24 mouse cellular contexts compared by ENCODE assay signal in the genomic region with DNA sequence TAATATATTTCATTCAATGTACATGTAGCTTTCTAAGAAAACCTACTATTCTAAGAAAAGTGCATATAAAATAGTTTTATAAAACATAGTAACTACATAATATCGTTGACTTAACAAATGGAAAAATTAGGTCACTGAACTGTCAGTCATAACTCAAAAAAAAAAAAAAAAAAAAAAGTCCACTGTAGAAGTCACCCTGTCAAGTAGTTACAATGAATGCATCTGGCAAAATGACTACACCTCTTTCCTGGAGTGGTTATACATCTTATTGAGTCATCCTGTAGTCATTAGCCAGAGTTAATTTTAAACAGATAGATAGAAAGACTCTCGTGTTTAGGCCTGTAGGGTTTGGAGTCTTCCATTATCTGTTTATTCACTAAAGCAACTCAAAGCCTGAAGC.
A peak's percentile ranks its signal among the peaks of the same experiment; 100 is the strongest.
DNase-seq lines count a peak whose midpoint lies in the region; ATAC-seq and TF ChIP-seq lines count a peak whose summit lies in the region.
"Had no signal": no experiment of that assay in that cellular context is flagged by ENCODE, and none has a peak within 500 bp of the region (broad histone marks: within the 10 kb centered on the region; RNA-seq: fewer than 3 reads in every experiment).

No protein-coding gene starts in this region.

- no peak overlapping the region for H3K4me3 ChIP-seq in MEL (ENCODE audit: control insufficient read depth in 1 of 2, insufficient read depth in 1 of 2, low read depth in 2 of 2, low read length in 2 of 2)
- H3K4me3 ChIP-seq in layer of hippocampus, adult 2 months = no peak overlapping the region
- H3K4me3 ChIP-seq: embryonic facial prominence, embryonic 13.5 days; embryonic facial prominence, embryonic 15.5 days; erythroblast, embryonic 14.5 days; forebrain, embryonic 10.5 days; forebrain, embryonic 12.5 days had no signal

- POLR2A ChIA-PET in Patski (lab: Charles Lee) = interaction anchor here (0.7 kb wide), 1 partner anchor 583 kb away, joined by 3 read pairs; no protein-coding TSS in a partner anchor

- DNase-seq in 3T3-L1 (ENCODE audit: low read depth, low spot score) = peak; percentile 60
- DNase-seq in 416B (ENCODE audit: low read depth) = peak; percentile 40
- no peak for DNase-seq in MEL (ENCODE audit: low read depth, low spot score)
- DNase-seq in Patski (ENCODE audit: low read depth, low spot score) = peak; percentile 4
- DNase-seq in cerebellum, postnatal 10 days = no peak
- DNase-seq in layer of hippocampus, adult 2 months (ENCODE audit: low spot score in 2 of 2) = no peak
- DNase-seq in ovary, adult 18-20 months (ENCODE audit: low spot score) = no peak
- DNase-seq: adrenal gland, adult 2 months; adrenal gland, postnatal 10 days; adrenal gland, postnatal 25 days; cerebellum, adult 11 months; cerebellum, adult 18-20 months; cerebellum, adult 8-10 months; cerebellum, adult 9-11 months; cerebellum, postnatal 25 days; embryo, embryonic 11 days had no signal

- TF ChIP-seq CTCF in MEL (IDR thresholded peaks at IDR 0.05 in 2 of 3, conservative IDR thresholded peaks at IDR 0.05 in 1 of 3; ENCODE audit: control insufficient read depth in 1 of 3, insufficient read depth in 1 of 3, low read depth in 2 of 3, low read length in 3 of 3, poor library complexity in 1 of 3, severe bottlenecking in 1 of 3) (no peak), Patski (IDR thresholded peaks at IDR 0.05) (no peak)
- no peak for TF ChIP-seq CTCF in layer of hippocampus, adult 2 months (conservative IDR thresholded peaks at IDR 0.05)

- no peak overlapping the region for H3K9ac ChIP-seq in MEL (ENCODE audit: control insufficient read depth, low read depth, low read length, poor library complexity, severe bottlenecking)
- H3K9ac ChIP-seq: embryonic facial prominence, embryonic 13.5 days; embryonic facial prominence, embryonic 15.5 days; forebrain, embryonic 12.5 days had no signal

- no peak for TF ChIP-seq EP300 in MEL (IDR thresholded peaks at IDR 0.05; ENCODE audit: low read depth in 1 of 2, low read length in 2 of 2)

- no peaks in the 10 kb centered on the region for H3K4me1 ChIP-seq in MEL (ENCODE audit: control insufficient read depth in 1 of 2, insufficient read depth in 2 of 2, low read length in 2 of 2)

- ATAC-seq in Patski = no peak
- ATAC-seq: forebrain, embryonic 14.5 days; forebrain, embryonic 16.5 days had no signal

- no peak for TF ChIP-seq POLR2A in MEL (IDR thresholded peaks at IDR 0.05; ENCODE audit: control insufficient read depth in 1 of 2, insufficient read depth in 1 of 2, low read depth in 1 of 2, low read length in 2 of 2, poor library complexity in 1 of 2)

- H3K27me3 ChIP-seq in MEL (ENCODE audit: control insufficient read depth in 1 of 2, insufficient read depth in 2 of 2, low read length in 2 of 2) = no peaks in the 10 kb centered on the region
- no peaks in the 10 kb centered on the region for H3K27me3 ChIP-seq in Patski
- H3K27me3 ChIP-seq: embryonic facial prominence, embryonic 13.5 days; embryonic facial prominence, embryonic 15.5 days; forebrain, embryonic 12.5 days had no signal

- no peak for TF ChIP-seq RAD21 in MEL (IDR thresholded peaks at IDR 0.05; ENCODE audit: low read depth, low read length)

- in situ Hi-C loops in Patski (cut with MboI; ENCODE audit: low pct_unique_long_range_greater_than_20kb) = no loop called here

- H3K36me3 ChIP-seq in MEL (ENCODE audit: control insufficient read depth in 1 of 2, insufficient read depth in 2 of 2, low read length in 2 of 2) = peaks cover 0 to 2% of the 10 kb centered on the region in 2 experiments; a peak in 2 of 4 replicates
- H3K36me3 ChIP-seq: embryonic facial prominence, embryonic 13.5 days; embryonic facial prominence, embryonic 15.5 days; forebrain, embryonic 12.5 days had no signal

- no peaks in the 10 kb centered on the region for H3K79me2 ChIP-seq in MEL (ENCODE audit: control insufficient read depth, insufficient read depth, low read length, poor library complexity)

- CTCF ChIA-PET in Patski (lab: Charles Lee) = interaction anchor here (1.3 kb wide), 1 partner anchor 73 kb away, joined by 3 read pairs; no protein-coding TSS in a partner anchor

- H3K27ac ChIP-seq in MEL (ENCODE audit: control insufficient read depth, low read depth, low read length) = no peak overlapping the region
- H3K27ac ChIP-seq in layer of hippocampus, adult 2 months = no peak overlapping the region
- H3K27ac ChIP-seq: embryonic facial prominence, embryonic 13.5 days; embryonic facial prominence, embryonic 15.5 days; forebrain, embryonic 10.5 days; forebrain, embryonic 12.5 days had no signal

- no peaks in the 10 kb centered on the region for H3K9me3 ChIP-seq in MEL (replicated peaks; ENCODE audit: insufficient read depth, low read length)
- H3K9me3 ChIP-seq: embryonic facial prominence, embryonic 13.5 days; embryonic facial prominence, embryonic 15.5 days; forebrain, embryonic 12.5 days; G1E had no signal

TF ChIP-seq in MEL, 35 proteins besides CTCF, POLR2A, EP300 and RAD21:
- TF ChIP-seq ZNF384 (IDR thresholded peaks at IDR 0.05; ENCODE audit: low read depth, low read length) (peak; percentile 54), UBTF (IDR thresholded peaks at IDR 0.05; ENCODE audit: borderline replicate concordance, insufficient read depth, low read depth, low read length) (no peak)

Comparison
In these comparisons a context has a peak if more than half of its experiments do, and no peak if none do; other contexts are left out.
1. DNase-seq: peak in 3T3-L1 (single experiment), 416B (single experiment) and Patski (single experiment); none in MEL (single experiment), cerebellum, postnatal 10 days (0 of 2), layer of hippocampus, adult 2 months (0 of 2) and ovary, adult 18-20 months (single experiment).